Mouse (Mus musculus) bone marrow, adult 2 months (tissue): ENCODE measurements around the gene Gm8108.
"Not testable (repeated sequence)": the region's sequence is repeated elsewhere in the genome, so short reads cannot be mapped to it uniquely, and the experiment has no call there.

Experiments used
- CTCF ChIP-seq: fragments of 200-500 bp; IDR thresholded peaks from 2 replicates; pipeline ENCODE4 v1.5.1; 2011; ENCODE audit warnings: low read length, control low read depth; ENCODE audit not compliant: control insufficient read depth, insufficient read depth
- POLR2A ChIP-seq: fragments of 200-500 bp; IDR thresholded peaks from 2 replicates; pipeline ENCODE4 v1.6.1; 2011; ENCODE audit warnings: low read depth, mild to moderate bottlenecking, control low read depth, low read length, borderline replicate concordance; ENCODE audit not compliant: control insufficient read depth

- not testable (repeated sequence) for TF ChIP-seq POLR2A, CTCF
Observed at GRCm38 (mm10) chr14:4141646-4142045, 31.3 kb downstream of the Gm8108 start.
